Mouse (Mus musculus): ENCODE results near the gene Wwp2.

GRCm38 (mm10) chr8:107449130-107449529 is 13.0 kb downstream of the Wwp2 start:
- no peak for TF ChIP-seq CTCF (IDR thresholded peaks at IDR 0.05; ENCODE audit: low read depth, low read length)
- no peak for TF ChIP-seq POLR2A (IDR thresholded peaks at IDR 0.05; ENCODE audit: extremely low read depth, insufficient read depth, low read length)
